Mouse (Mus musculus) liver, embryonic 14.5 days (tissue): ENCODE results near the gene Pde4a.

Experiments
- CTCF ChIP-seq: IDR thresholded peaks from 2 replicates; pipeline ENCODE4 v1.5.1; 2016; ENCODE audit warnings: antibody characterized with exemption, low read depth, control low read depth
- EP300 ChIP-seq: IDR thresholded peaks from 2 replicates; pipeline ENCODE4 v1.6.1; 2016; ENCODE audit warnings: antibody characterized with exemption, low read depth

GRCm38 (mm10) chr9:21126259-21126627 is 39.3 kb upstream of the Pde4a start:
- TF ChIP-seq CTCF (no peak), EP300 (no peak)
